Mouse (Mus musculus) megakaryocyte-erythroid progenitor cell, adult 5-6 weeks (primary cell): ENCODE measurements around the gene Gm5244. TPM values are rescaled to one million over a fixed set of nuclear protein-coding genes. Genes with fewer than 3 reads are reported as not detected.

ENCODE experiments used
- ATAC-seq: replicated peaks from 2 replicates; pipeline ENCODE4 v1.8.0; 2016; ENCODE audit warnings: mild to moderate bottlenecking, inconsistent platforms; ENCODE audit not compliant: severe bottlenecking, poor library complexity, low FRiP score, low TSS enrichment
- total RNA-seq, 2 experiments: library from RNA; stranded (forward) in 1 of 2; stranded (reverse) in 1 of 2; fragments of 200-1000, 215-1000 nt in 1 of 2; fragments of >200 nt in 1 of 2; fragmentation: Nextera tagmentation in 1 of 2; gene quantifications; 2 replicates each; pipeline ENCODE4 v1.2.3; 2014 to 2017

Gene Gm5244
- total RNA-seq (2014; fragmentation: Nextera tagmentation) (not detected in 2 replicates), total RNA-seq (2017) (not detected in 2 replicates)

DNA sequence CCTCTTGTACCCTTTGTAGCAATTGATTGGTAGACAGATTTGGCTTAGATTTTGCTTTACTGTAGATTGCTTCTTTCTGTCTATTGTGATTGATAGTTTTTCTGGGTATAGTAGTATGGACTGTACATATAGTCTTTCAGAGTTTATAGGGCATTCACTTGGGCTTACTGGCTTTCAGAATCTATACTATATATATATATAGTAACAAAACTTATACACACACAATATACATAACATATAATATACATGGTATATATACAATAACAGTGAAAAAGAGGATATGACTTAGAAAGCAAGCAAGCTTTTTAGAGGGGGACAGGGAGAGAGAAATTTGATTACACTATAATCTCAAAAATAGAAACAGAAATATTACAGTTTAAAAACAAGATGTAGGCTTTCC lies at the start of gene Gm5244:
Gm5244 (plus strand) TSS at position 301 of the 400 bp plus-strand sequence.
- ATAC-seq, result no peak

DNA sequence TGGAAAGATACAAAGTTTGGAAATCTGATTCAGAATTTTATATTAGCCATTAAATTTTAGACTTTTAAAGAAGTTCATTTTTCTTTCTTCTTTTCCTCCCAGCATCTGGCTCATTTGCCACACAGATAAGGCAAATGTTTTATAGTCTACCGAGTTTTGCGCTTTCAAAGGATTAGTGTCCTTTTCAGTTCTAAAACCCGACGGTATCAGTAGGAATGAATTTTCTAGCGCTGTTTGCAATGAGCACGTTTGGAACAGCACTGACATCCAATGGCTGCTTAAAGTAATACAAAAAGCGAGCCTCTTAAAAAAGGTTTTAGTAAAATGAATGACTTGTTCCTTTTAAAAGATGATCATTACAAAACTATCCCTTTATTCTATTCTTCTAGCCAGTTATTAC lies 49.4 kb upstream of the Gm5244 start:
- no peak for ATAC-seq

DNA sequence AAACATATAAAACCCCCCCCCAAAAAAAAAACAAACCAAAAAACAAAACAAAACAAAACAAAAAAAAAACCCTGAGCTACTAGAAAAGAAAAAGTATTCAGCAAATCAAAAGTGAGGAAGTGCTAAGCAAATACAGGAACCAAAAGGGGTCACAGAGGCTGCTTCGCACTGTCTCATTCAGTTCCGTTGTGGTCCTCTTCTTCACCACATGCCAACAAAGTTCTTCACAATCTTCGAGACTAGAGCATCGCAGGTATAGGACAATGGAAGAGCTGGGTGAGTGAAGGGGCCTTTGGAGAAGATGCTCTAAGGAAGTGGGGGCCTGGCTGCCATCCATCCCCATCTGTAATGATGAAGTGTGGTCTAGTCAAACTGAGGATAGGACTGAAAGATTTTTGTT lies 48.1 kb upstream of the Gm5244 start:
- ATAC-seq, result no peak

DNA sequence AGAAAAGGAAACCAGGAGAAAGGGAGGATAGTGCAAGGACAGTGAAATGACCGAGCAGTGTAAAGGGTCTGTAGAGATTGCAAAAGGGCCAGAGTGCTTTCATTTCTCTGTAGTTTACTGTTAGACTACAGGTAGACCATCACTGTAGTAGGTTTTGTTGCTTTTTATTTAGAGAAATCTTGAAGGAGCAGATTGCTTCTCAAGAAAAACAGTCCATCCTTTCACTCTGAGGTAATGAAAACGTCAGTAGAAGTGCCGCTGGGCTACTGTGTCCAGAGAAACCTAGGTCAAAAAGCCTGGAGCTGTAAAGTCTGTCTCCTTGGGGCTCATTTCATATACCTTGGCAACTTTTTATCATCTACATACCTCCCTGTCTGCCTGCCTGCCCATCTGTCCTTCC lies 47.4 kb upstream of the Gm5244 start:
- ATAC-seq, result no peak

DNA sequence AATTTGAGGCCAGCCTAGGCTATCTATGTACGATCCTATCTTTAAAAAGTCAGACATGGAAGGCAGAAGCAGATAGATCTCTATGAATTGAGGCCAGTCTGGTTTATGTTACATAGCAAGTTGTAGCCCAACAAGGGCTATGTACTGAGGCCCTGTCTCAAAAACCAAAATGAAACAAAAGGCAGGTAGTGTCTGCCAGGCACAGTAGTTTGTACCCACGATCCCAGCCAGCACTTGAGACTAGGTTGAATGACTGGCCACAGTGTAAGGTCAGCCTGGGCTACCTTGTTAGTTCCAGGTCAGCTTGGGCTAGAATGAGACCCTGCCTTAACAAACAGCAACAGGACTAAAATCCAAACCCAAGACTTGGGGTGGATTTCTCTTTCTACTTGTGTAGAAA lies 45.9 kb upstream of the Gm5244 start:
- no peak for ATAC-seq

DNA sequence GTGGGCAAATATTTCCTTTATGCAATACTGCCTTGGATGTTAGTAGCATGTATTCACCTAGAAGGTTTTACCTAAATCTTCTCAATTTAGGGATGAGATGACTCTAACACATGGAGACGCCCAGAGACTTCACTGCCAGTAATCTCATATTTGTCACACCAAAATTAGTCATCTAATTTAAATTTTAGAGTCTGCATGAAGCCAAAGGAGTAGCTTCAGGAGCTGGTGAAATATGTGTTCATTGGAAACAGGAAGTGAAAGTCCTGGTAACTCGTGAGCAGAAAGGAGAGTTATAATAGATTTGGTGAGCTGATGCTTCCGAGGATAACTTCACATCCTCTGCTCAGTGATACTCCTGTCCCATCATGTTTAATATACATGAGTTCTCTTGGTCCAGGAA lies 45.4 kb upstream of the Gm5244 start:
- no peak for ATAC-seq

DNA sequence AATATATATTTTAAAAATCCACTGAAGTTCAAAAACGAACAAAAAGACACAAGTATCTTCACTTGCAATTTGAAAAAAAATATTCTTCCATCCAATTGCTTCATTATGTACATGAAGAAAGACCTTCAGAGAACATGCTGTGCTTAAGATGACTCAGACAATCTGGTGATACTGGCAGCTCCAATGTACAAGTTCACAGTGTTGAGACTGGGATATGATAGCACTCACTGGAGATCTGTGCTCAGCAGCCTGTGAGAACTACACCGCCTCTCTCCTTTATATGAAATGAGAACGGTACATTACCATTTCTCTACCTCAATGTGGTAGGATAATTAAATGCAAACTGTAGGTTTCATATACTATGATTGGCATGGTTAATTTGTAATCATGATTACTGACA lies 43.7 kb upstream of the Gm5244 start:
- no peak for ATAC-seq

DNA sequence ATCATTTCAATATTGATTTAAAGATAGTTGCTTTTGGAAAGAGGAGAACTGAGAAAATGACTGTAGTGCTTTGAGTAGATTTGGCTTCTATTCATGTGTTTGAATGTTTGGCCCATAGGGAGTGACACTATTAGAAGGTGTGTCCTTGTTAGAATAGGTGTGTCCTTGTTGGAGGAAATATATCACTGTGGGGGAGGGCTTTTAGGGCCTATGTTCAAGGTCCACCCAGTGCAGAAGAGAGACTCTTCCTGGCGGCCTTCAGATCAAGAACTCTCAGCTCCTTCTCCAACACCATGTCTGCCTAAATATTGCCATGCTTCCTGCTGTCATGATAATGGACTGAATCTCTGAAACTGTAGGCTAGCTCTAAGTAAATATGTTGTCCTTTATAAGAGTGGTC lies 42.2 kb upstream of the Gm5244 start:
- ATAC-seq, result no peak

DNA sequence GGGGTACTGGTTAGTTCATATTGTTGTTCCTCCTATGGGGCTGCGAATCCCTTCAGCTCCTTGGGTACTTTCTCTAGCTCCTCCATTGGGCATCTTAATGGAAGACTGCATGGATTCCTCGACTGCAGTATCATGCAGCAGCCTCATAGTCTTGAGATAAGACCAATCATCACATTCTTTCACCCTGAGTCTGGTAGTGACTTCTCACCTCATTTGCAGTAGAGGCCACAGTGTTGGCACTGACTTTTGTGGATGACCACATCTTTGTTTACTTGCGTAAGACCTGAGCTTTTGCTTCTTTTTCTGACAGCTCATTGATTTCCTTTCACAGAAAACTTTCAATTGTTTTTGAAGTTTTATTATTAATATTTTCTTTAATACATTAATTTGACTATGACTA lies 40.8 kb upstream of the Gm5244 start:
- no peak for ATAC-seq

DNA sequence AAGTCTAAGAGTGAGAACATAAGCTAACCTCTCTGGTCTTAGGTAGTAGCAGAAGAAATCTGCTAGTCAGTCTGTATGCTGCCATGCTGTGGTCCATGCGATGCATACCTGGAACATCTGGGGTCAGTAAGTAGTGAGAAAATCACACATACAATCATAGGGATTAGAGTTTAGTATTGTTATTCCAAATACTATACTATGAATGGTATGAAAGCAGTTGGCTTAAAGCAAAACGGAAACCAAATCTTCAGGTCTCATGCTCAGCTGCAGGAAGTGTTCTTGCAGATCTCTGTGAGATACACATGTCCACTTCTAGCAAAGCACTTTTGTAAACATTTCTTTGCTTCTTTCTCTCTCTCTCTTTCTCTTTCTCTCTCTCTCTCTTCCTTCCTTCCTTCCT lies 40.3 kb upstream of the Gm5244 start:
- no peak for ATAC-seq

DNA sequence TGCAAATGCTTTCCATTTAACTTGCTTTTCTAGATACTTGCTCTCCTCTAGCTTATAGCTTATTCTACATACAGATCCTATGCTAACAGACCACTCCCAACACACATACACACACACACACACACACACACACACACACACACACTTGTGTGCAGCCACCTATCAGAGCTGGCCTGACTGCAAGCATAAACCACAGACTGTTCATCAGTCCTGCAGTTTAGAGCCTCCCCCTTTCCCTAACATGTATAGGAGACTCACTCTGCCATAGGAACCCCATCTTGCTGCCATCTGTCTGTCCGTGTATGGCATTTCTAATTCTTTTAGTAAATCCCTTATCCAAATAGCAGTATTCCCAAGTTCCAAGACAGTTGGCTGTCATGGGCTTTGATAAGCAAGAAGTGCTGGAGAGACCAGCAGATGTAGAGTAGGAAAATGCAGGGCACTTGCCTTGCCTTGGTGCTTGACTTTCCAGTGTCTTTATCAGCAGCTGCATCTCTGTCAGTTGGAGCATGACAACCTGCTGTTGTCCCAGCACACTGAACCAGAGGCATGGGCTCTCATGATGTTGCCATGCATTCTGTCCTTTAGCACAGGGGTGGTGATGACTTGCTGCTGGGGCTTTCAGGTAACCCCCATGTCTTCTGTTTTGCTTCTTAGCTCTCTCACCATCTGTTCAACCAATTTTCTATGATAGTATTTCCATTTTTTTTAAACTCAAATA lies 33.7 kb upstream of the Gm5244 start:
- peak; percentile 87 for ATAC-seq

DNA sequence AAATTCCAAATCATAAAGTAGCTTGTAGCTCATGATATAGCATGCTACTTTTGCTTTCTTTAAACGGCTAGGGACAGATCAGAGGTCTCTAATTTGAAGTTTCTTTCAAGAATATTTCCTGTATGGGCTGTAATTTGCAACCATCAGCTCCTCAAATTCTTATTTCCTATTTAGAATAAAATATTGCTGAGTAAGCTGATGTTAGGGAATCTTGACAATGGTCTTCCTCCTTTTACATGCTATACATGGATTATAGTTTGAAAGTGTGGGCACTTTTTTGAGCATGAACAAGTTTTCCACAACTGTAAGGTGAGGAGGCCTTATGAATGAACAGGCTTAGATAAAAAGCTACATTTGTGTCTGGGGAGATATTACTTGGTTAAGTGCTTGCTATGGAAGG lies 32.6 kb upstream of the Gm5244 start:
- no peak for ATAC-seq

DNA sequence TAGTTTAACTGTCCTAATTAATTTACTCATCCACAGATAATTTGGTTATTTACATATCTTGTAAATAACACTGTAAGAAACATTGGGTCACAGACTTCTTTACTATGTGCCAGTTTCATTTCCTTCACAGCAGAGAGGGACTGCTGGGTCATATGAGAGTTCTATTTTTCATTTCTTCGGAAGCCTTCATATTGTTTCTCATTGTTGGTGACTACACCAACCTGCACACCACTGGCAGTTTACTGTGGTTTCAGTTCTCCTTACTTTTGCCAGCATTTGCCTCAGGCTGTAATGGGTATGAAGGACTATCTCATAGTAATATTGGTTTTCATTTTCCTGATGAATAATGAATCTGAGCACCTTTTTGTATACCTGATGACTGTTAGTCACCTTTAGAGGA lies 28.0 kb upstream of the Gm5244 start:
- ATAC-seq, result no peak

DNA sequence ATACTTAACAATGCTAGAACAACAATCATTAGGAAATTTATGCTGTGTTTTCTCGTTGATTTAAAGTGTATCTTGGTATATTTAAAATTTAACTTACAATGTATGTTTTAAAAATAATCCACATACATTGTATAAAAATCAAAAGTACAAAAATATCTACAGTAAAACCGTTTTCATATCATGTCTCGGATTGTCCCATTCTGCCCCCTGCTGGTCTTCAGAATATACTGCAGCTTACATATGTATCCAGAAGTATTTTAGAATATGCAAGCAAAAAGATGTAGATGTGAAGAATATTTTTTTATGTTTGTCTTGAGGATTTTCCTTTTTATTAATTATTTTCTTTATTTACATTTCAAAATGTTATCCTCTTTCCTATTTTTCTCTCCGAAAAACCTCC lies 26.1 kb upstream of the Gm5244 start:
- no peak for ATAC-seq

DNA sequence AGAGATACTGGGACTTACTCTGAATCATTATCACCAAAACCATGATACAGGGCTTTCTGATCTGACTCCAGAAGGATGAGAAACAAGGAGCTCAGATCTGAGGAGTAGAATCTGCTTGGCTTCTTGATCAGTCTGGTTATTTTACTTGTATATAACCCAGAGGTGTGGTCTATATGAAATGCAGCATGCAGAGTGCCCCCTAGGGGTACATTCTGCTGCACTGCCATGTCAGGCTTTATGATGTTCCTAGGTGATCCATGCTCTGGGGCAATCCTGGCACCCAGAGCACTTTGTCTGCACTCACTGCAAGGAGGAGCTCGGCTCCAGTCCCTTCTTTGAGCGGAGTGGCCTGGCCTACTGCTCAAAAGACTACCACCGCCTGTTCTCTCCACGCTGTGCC lies 21.9 kb upstream of the Gm5244 start:
- peak; percentile 77 for ATAC-seq

DNA sequence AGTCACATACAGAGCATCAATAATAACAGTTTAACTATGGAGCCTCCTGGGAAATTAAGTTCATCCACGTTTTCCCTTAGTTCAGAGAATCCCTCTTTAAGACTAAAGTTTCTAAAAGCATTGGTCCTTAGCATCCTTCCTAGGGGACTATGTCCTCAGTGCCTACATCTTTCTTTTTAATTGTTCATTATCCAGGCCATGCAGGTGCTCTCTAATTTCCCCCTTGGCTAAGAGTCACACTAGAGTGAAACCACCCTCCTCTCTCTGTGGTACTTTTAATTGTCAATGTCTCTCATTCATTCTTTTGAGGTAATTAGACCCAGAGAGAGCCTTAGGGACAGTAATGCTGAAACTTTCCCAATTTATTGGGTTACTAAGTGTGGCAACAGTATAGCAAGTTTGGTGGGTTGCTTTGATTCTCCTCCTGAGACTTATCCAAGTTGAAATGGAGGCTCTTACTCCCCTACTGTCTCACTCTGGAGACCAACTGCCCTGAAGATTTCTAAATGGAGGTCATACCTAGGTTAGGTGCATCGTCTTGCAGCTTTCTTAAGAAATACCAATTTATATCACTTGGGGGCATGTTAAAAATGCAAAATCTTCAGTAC lies 15.6 kb upstream of the Gm5244 start:
- no peak for ATAC-seq

DNA sequence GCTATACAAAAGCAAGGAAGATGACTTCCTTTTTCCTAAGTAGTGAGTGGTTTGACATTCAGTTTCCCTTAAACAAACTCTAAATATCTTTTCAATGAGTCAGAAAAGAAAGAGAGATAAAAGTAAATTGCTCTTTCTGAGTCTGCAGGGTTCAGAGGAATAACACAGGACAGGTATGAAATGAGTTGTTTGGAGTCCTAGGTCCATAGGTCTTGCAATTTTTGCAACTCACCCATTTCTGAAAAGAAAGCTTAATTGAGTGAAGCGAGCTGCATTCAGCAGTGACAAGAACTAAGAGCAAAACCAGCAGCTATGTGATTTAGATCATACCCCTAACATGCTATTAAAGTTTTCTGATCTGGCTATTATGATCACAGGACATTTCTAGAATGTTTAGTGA lies 14.9 kb upstream of the Gm5244 start:
- ATAC-seq, result no peak

DNA sequence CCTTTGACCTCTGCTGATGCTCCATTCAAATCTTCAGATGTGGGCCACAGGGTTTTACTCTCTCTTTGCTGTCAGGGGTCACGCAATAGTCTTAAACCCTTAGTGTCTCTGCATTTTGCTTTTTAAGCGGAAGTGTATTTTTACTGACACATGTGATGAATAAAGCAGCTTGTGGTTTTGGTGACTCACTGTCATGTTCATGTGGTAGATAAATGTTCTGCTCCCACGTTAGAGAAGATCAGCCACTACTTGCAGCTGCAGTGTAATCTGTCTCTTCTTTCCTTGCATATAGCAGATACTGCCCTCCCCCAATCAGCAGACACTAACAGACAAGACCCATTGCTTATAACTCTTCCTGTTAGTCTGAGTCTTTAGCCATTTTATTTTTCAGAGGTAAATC lies 12.9 kb upstream of the Gm5244 start:
- peak; percentile 100 for ATAC-seq

DNA sequence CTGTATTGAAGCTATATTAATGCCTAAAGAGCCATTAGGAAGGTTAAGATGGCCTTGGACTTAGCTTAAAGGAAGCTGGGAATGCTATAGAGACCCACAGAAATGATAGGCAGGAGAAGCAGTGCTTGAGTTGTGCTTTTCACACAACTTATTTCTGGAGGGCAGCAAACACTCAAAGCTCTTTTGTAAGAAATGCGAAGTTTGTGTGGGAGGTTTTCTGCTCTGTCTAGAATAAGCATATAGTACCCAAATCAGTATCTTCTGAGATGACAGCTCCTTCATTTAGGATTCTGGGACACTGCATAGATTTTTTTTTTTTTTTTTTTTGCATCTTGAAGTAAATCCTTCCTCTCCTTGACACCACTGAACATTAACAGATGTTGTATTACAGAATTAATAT lies 8.0 kb upstream of the Gm5244 start:
- no peak for ATAC-seq

DNA sequence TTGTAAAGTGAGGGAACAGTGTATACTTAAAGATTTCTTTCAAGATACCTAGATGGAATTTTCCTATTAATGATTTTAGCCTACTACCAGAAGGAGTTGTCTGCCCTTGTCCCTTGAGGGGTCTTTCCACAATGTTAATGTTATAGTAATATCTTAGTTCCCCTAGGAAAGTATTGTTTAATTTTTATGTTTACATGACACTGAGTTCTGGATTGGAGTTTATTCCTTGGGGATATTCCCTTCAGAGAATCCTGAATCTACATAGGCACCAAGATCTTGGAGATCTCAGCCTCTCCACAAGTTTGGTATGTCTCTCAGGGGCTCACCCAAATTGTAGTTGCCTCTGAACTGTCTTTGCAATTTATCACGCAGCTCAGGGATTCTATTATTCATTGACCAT lies 10.5 kb downstream of the Gm5244 start, which contains the start of gene Olfr1444:
Olfr1444 (plus strand) TSS at position 301 of the 400 bp plus-strand sequence.
- ATAC-seq, result no peak

DNA sequence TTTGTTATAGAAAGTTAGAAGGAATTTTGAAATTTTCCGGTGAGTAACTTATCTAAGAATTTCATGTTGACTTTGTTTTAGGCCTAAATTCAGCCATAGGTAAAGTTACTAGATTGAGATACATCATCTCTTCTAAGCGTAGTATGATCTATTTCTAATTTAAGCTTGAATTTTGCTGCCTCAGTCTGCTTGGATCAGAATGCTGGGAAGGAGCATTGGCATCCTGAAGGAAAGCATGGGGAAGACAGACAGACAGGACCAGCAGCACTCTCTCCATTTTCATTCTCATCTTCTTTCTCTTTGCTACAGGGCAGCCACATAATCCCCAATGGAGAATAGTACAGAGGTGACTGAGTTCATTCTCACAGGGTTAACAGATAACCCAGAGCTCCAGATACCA lies 37.1 kb downstream of the Gm5244 start, which contains the start of gene Olfr1445:
Olfr1445 (plus strand) TSS at position 301 of the 400 bp plus-strand sequence.
- no peak for ATAC-seq
